Mouse (Mus musculus): ENCODE measurements around the gene Tor4a.

The Tor4a gene

DNA sequence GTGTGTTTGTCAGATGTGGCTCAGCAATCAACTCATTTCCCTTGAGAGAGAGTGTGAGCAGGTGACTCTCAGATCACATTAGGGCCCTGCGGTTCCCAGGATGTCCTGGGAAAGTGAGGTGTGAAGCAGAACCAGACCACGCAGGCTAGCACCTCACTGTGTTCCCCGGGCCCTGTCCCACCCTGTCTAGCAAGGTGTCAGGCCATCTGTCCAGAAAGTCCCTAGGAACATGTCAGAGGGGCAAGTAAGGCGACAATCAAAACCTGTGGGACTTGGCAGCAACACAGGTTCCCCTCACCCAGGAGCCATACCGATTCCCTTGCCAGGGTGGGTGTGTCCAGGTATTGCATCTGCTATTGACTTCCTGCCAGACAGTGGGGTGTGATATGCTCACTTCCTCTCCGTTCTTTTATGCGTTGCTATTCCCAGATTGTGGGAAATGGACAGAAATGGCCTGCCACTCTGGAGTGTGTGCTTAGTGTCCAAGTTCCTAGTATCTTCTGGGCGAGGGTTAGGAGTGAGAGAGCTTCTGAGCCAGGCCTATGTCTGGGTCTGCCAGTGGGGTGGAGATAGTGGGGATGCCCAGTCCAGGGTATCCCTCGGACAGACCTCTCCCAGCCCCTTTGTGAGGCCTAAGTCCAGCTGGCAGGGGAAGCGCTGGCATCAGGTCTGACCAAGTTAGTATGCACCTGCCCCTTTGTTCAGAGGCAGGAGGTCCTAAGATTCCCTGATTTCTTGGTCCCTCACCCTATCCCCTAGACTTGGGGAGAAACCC, 26.2 kb downstream of the Tor4a start:
- no peak for DNase-seq (ENCODE audit: low spot score in 2 of 2)

DNA sequence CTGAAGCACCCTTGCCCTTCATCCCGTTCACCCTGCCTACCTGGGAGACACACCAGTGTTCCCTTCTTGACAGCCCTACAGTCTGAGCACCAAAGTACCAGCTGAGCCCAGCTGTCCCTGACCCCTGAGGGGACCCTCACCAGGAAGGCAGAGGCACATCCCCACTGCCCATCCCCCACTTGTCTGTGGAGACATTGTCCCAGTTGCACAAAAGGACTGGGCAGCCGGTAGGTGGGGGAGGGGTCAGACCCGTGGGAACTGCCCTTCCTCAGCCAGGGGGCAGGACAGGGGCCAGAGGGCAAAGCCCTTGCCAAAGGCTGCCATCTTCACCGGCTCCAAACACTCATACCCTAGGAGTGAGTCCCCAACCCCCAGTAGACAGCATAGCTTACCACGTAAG, 26.9 kb downstream of the Tor4a start:
- DNase-seq (ENCODE audit: low spot score in 2 of 2) = no peak

DNA sequence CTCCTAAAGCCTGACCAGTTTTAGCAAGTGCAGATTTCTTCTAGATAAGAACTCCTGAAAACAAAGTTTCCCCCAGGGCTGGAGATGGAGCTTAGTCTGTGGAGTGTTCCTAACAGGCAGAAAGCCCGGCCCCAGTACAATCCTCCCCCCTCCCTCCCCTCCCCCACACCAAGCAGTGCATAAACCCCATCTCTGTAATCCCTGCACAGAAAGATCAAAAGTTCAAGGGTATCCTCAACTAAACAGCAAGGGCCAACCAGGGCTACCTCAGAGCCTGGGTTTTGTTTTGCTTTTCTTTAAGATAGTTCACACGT, 28.1 kb downstream of the Tor4a start:
- DNase-seq (ENCODE audit: low spot score in 2 of 2) = no peak

DNA sequence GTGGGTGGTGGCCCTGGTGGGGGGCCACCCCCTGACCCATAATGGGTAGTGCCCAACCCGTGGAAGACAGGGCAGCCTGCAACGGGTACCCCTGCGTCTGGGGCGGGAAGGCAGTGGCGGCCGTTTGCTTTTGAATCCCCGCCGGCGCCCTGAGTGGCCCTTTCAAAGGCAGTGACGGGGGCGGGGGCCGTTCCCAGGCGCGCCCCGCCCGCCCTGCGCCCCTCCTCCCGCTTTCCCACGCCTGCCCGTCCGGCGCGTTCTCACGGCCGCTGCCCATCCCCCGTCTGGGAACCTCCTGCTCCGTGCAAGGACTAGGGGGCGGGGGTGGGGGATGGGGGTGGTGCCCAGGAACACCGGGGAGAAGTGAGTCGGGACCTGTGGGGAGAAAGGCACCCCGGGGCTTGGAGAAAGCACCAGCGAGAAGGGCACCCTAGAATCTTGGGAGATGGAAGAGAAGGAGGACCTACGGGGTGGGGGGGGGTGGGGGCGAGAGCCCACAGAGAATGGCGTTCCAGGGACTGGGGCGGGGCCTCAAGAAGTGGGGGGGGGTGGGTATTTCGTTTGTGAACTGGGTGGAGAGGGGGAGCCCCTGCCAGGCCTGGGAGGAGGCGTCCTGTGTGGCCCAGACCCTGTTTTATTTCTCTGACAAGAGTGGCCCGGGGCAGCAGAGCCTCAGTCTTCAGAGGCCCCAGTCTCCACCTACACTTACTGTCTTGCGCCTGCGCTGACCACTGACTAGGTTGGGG, 28.6 kb downstream of the Tor4a start:
- DNase-seq (ENCODE audit: low spot score in 2 of 2) = peak; percentile 79 to 84

DNA sequence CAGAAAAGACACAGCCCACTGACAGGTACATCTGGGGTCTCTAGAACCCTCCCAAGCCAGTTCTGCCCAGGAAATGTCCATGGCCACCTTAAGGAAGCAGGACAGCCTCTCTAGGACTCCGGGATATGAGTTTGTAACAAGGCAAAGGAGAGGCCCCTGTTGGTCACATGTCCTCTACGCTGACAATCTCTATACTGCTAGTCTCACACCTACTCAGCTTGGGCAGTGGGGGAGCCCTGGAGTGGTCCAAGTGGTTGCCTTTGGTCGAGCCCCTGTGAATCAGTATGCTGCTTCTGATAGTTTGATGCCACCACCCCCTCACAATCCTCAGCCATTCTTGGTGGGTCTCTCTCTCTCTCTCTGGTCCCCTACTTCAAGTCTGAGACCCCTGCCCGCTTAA, 29.2 kb downstream of the Tor4a start:
- no peak for DNase-seq (ENCODE audit: low spot score in 2 of 2)

DNA sequence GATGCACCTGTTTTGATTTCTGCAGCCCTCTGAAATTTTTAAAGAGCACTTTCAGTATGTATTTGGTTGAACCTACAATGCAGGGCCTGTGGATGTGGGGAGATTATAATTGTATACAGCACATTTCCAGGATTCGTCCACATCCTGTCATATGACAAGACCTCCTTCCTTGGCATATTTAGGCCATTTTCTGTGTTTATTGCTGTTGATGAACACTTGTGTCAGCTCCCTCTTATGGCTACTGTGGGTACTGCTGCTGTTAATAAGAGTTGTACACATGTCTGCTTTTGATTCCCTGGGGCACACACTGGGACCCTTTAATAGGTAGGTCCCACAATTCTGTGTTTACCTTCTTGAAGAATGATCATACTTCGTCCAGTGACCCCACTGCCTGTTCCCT, 39.0 kb downstream of the Tor4a start:
- peak in 1 of 2 experiments; percentile 55 for DNase-seq (ENCODE audit: low spot score in 2 of 2)

DNA sequence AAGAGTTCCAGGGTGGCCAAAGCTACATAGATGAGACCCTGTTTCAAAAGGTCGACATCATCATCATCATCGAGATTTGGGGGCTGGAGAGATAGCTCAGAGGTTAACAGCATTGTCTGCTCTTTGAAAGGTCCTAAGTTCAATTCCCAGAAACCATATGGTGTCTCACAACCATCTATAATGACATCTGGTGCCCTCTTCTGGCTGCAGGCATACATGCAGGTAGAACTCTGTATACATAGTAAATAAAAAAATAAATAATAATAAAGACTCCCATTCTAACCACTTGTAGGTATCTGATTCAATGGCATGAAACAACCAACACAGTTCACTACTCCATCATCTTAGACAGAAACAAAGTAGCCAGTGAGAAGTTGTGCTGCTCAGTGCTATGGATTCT, 39.7 kb downstream of the Tor4a start:
- no peak for DNase-seq (ENCODE audit: low spot score in 2 of 2)

DNA sequence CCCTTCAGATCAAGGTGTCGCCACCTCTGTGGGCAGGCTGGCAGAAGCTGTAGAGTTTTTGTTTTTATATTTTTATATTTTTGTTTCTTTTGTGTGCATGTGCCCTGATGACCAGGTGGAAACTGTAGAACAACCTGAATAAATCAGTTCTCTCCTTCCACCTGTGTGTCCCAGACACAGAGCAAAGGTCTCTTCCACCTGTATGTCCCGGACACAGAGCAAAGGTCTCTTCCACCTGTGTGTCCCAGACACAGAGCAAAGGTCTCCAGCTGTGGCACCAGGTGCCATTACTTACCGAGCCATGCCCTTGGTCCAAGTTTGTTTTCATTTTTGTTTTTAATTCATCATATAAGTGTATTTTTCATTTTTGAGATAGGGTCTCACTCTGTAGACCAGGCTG, 40.5 kb downstream of the Tor4a start:
- DNase-seq (ENCODE audit: low spot score in 2 of 2) = no peak

DNA sequence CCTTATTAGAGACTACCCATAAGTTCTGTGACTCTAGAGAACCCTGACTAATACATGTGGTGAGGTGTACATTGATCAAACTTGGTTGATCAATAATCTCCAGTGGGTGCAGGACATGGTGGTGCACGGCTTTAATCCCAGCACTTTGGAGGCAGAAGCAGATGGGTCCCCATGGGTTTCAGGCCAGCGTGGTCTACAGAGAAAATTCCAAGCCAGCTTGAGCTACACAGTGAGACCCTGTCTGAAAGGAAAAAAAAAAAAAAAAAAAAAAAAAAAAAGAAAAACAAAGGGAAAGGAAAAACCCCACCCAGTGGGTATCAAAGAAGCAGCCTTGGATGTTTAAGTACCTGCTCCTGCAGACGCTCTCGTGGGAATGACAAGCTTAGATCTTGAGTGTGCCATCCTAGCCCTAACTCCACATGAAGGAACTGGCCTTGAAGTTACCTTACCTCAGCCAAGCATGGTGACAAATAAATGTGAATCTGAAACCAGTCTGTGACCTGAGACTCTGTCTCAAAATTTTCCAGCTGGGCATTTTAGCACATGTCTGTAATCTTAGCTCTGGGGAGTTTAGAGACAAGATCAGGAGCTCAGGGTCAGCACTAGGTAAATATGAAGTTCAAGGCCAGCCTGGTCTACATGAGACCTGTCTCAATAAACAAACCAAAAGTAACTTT, 45.3 kb downstream of the Tor4a start:
- no peak for DNase-seq (ENCODE audit: low spot score in 2 of 2)

DNA sequence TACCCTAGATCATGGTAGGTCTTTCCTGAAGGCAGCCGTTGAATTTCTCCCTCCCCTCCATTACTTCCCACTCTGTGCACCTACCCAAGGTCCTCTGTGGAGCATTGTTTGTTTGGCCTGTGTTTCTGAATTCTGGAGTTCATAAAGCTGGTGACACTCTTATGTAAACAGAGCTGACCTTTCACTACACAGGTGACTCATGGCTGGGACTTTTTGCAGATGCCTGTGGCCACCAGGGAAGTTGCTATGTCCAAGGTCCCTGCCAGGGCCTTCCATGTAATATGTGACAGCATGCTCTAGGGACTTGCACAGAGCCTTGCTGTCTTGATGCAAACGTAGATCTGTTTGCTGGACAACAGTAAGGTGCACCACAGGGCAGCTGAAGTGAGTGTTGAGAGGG, 47.0 kb downstream of the Tor4a start:
- DNase-seq (ENCODE audit: low spot score in 2 of 2) = no peak

DNA sequence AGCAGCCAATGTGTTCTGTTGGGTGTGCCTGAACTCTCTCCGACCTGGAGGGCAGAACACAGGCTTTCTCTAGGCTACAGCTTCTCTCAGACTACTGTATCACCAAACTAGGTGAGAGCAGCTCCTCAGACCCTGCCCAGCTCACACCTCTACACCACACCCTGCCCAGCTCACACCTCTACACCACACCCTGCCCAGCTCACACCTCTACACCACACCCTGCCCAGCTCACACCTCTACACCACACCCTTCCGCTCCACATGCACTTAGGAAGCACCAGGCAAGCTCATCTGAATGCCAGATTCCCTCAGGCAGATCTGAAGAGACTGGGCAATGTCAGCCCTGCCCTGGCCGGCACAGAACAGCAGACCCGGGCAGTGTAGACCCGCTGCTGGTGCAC, 48.8 kb downstream of the Tor4a start:
- no peak for DNase-seq (ENCODE audit: low spot score in 2 of 2)

DNA sequence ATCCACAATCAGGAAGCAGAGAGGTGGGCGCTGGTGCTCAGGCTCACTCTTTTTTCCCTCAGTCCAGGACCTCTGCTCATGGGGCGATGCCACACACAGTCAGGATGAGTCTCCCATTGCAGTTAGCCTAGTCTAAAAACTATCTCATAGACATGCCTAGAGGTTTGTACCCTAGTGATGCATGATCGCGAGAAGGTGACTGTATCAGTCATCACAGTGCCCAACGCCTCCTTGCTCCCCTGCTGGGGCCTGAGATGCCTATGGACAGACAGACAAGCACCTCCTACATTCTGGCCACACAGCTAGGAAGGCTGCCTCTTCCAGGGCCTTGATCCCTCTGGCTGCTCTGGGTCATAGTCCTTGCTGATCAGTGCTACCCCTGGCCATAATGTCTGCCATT, 49.3 kb downstream of the Tor4a start:
- DNase-seq (ENCODE audit: low spot score in 2 of 2) = no peak

DNA sequence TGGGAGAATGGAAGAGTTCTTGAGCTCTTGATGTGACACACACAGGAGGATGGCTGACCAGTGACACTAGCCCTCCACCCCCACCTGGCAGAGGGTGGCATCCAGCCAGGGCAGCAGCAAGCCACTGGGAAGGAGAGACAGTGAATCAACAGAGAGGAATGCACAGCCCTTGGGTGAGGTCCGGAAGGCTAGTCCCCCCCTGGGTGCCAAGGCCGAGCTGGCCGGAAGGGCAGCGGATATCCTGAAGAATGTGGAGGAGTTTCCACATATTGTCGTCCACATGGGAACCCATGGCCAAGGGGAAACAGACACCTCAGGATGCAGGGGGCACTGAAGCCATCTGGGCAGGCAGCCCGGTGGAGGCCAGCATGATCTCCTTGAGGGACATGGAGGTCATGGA, 51.3 kb downstream of the Tor4a start:
- DNase-seq (ENCODE audit: low spot score in 2 of 2) = no peak
